In genomic region chr11:40573758-40574139, GRCm38 (mm10) we compare ENCODE assay signal across 14 mouse cellular contexts.
A peak's percentile ranks its signal among the peaks of the same experiment; 100 is the strongest.
DNase-seq lines count a peak whose midpoint lies in the region; ATAC-seq and TF ChIP-seq lines count a peak whose summit lies in the region.
"Had no signal": no experiment of that assay in that cellular context is flagged by ENCODE, and none has a peak within 500 bp of the region (broad histone marks: within the 10 kb centered on the region; RNA-seq: fewer than 3 reads in every experiment).

No protein-coding gene starts in this region.

- no peak for ATAC-seq in heart, embryonic 16.5 days (replicated peaks; ENCODE audit: extremely low read depth, insufficient read depth, low FRiP score)
- ATAC-seq in midbrain, embryonic 11.5 days (ENCODE audit: low FRiP score), result 0 out of 2 replicates have a peak, but pooled peaks have one; percentile 44
- ATAC-seq in midbrain, embryonic 15.5 days (replicated peaks), result no peak
- peak; percentile 71; the same call in 1 of the 2 replicates for ATAC-seq in forebrain, embryonic 15.5 days (replicated peaks)
- ATAC-seq: inflammation-experienced regulatory T-cells, adult 6 months had no signal

- WGBS in heart, embryonic 16.5 days, result 13% methylated on average over 3 of the region's 3 CpGs
- WGBS in midbrain, embryonic 11.5 days, result 14% methylated on average over 3 of the region's 3 CpGs
- WGBS in midbrain, embryonic 15.5 days, result 14% methylated on average over 3 of the region's 3 CpGs
- WGBS in forebrain, embryonic 15.5 days, result 4% methylated on average over 3 of the region's 3 CpGs

- H3K4me2 ChIP-seq in heart, embryonic 16.5 days (ENCODE audit: low read depth, low read length), result peak overlapping the region; percentile 38; the same call in 1 of the 2 replicates
- no peak overlapping the region for H3K4me2 ChIP-seq in midbrain, embryonic 11.5 days
- no peak overlapping the region for H3K4me2 ChIP-seq in midbrain, embryonic 15.5 days
- H3K4me2 ChIP-seq in forebrain, embryonic 15.5 days (replicated peaks), result no peak overlapping the region; the same call in 1 of the 2 replicates
- H3K4me2 ChIP-seq: limb, embryonic 13.5 days; liver, embryonic 15.5 days had no signal

- intact Hi-C loops in heart, postnatal 36 days (cut with DNase I), result no loop called here

- no peak for TF ChIP-seq CTCF in cortical plate, adult 2 months (IDR thresholded peaks at IDR 0.05; ENCODE audit: extremely low read depth, insufficient read depth, low read length)

- peaks cover 4% of the 10 kb centered on the region for H3K4me1 ChIP-seq in heart, embryonic 16.5 days (ENCODE audit: control insufficient read depth, insufficient read depth, low read length)
- H3K4me1 ChIP-seq in midbrain, embryonic 11.5 days (ENCODE audit: control insufficient read depth, insufficient read depth, low read length), result no peaks in the 10 kb centered on the region; the same call in none of the 2 replicates
- peaks cover 6% of the 10 kb centered on the region for H3K4me1 ChIP-seq in midbrain, embryonic 15.5 days
- H3K4me1 ChIP-seq in cortical plate, adult 2 months (ENCODE audit: control insufficient read depth, insufficient read depth, low read length), result peaks cover 9% of the 10 kb centered on the region
- peaks cover 16% of the 10 kb centered on the region for H3K4me1 ChIP-seq in forebrain, embryonic 15.5 days
- H3K4me1 ChIP-seq: limb, embryonic 13.5 days; liver, embryonic 15.5 days had no signal

- no peaks in the 10 kb centered on the region for H3K27me3 ChIP-seq in heart, embryonic 16.5 days (ENCODE audit: control insufficient read depth, insufficient read depth, low read length)
- no peaks in the 10 kb centered on the region for H3K27me3 ChIP-seq in midbrain, embryonic 11.5 days (ENCODE audit: control insufficient read depth, insufficient read depth, low read length)
- no peaks in the 10 kb centered on the region for H3K27me3 ChIP-seq in midbrain, embryonic 15.5 days (replicated peaks)
- H3K27me3 ChIP-seq in forebrain, embryonic 15.5 days, result no peaks in the 10 kb centered on the region
- H3K27me3 ChIP-seq: limb, embryonic 13.5 days; liver, embryonic 15.5 days had no signal

- TF ChIP-seq POLR2A in cortical plate, adult 2 months (IDR thresholded peaks at IDR 0.05; ENCODE audit: extremely low read depth, insufficient read depth, low read length), result no peak

- H3K4me3 ChIP-seq in heart, embryonic 16.5 days (ENCODE audit: low read length), result no peak overlapping the region
- no peak overlapping the region for H3K4me3 ChIP-seq in midbrain, embryonic 11.5 days (ENCODE audit: low read depth, low read length)
- H3K4me3 ChIP-seq in midbrain, embryonic 15.5 days, result no peak overlapping the region
- H3K4me3 ChIP-seq in cortical plate, adult 2 months (ENCODE audit: insufficient read depth, low read length), result no peak overlapping the region
- H3K4me3 ChIP-seq in forebrain, embryonic 15.5 days, result no peak overlapping the region
- H3K4me3 ChIP-seq: limb, embryonic 13.5 days; liver, embryonic 15.5 days had no signal

- H3K27ac ChIP-seq in heart, embryonic 16.5 days (ENCODE audit: low read length), result no peak overlapping the region
- no peak overlapping the region for H3K27ac ChIP-seq in midbrain, embryonic 11.5 days (ENCODE audit: low read depth, low read length)
- no peak overlapping the region for H3K27ac ChIP-seq in midbrain, embryonic 15.5 days
- H3K27ac ChIP-seq in cortical plate, adult 2 months (ENCODE audit: insufficient read depth, low read length), result peak overlapping the region; percentile 96
- H3K27ac ChIP-seq in forebrain, embryonic 15.5 days (replicated peaks), result peak overlapping the region; percentile 31; the same call in 1 of the 2 replicates
- H3K27ac ChIP-seq: limb, embryonic 13.5 days; liver, embryonic 15.5 days had no signal

- H3K36me3 ChIP-seq in heart, embryonic 16.5 days (ENCODE audit: control insufficient read depth, insufficient read depth), result no peaks in the 10 kb centered on the region
- no peaks in the 10 kb centered on the region for H3K36me3 ChIP-seq in midbrain, embryonic 11.5 days (ENCODE audit: control insufficient read depth, insufficient read depth, low read length)
- H3K36me3 ChIP-seq in midbrain, embryonic 15.5 days (replicated peaks), result no peaks in the 10 kb centered on the region
- no peaks in the 10 kb centered on the region for H3K36me3 ChIP-seq in forebrain, embryonic 15.5 days
- H3K36me3 ChIP-seq: limb, embryonic 13.5 days; liver, embryonic 15.5 days had no signal

- H3K9ac ChIP-seq in heart, embryonic 16.5 days (ENCODE audit: low read length), result no peak overlapping the region
- H3K9ac ChIP-seq in midbrain, embryonic 11.5 days (ENCODE audit: low read length), result no peak overlapping the region
- no peak overlapping the region for H3K9ac ChIP-seq in midbrain, embryonic 15.5 days
- H3K9ac ChIP-seq in forebrain, embryonic 15.5 days (replicated peaks), result no peak overlapping the region
- H3K9ac ChIP-seq: limb, embryonic 13.5 days; liver, embryonic 15.5 days had no signal

- H3K9me3 ChIP-seq in heart, embryonic 16.5 days (replicated peaks; ENCODE audit: control insufficient read depth, low read length), result no peaks in the 10 kb centered on the region
- H3K9me3 ChIP-seq in midbrain, embryonic 11.5 days (ENCODE audit: control insufficient read depth, low read length), result no peaks in the 10 kb centered on the region
- no peaks in the 10 kb centered on the region for H3K9me3 ChIP-seq in midbrain, embryonic 15.5 days
- no peaks in the 10 kb centered on the region for H3K9me3 ChIP-seq in forebrain, embryonic 15.5 days
- H3K9me3 ChIP-seq: limb, embryonic 13.5 days; liver, embryonic 15.5 days had no signal

- no peak for DNase-seq in heart, postnatal 36 days
- DNase-seq in midbrain, embryonic 11.5 days (ENCODE audit: low spot score, missing footprints), result no peak
- DNase-seq in T-cell, adult 2 months (ENCODE audit: low spot score), result no peak
- DNase-seq: adrenal gland, adult 8-10 months; cerebellum, adult 8-10 months; gastrocnemius, postnatal 25 days; lung, postnatal 10 days had no signal

Comparison
In these comparisons a context has a peak if more than half of its experiments do, and no peak if none do; other contexts are left out.
1. ATAC-seq: peak in midbrain, embryonic 11.5 days (single experiment) and forebrain, embryonic 15.5 days (single experiment); none in heart, embryonic 16.5 days (single experiment) and midbrain, embryonic 15.5 days (single experiment).
2. H3K27ac ChIP-seq: peak in cortical plate, adult 2 months (single experiment) and forebrain, embryonic 15.5 days (single experiment); none in heart, embryonic 16.5 days (single experiment), midbrain, embryonic 11.5 days (single experiment) and midbrain, embryonic 15.5 days (single experiment).